Mouse (Mus musculus) kidney, adult 2 months (tissue): ENCODE results near the gene Yars2. TPM values are rescaled to one million over a fixed set of nuclear protein-coding genes. Genes with fewer than 3 reads are reported as not detected.
"Not testable (repeated sequence)": the region's sequence is repeated elsewhere in the genome, so short reads cannot be mapped to it uniquely, and the experiment has no call there.

Source experiments
- DNase-seq: peaks from one replicate; pipeline ENCODE4 v3.0.0; 2021
- H3K27ac ChIP-seq: fragments of 200-500 bp; 2 replicates; pipeline ENCODE4 v1.5.1; 2012; ENCODE audit warnings: low read depth, low read length, control low read depth, inconsistent platforms; ENCODE audit not compliant: insufficient read depth
- H3K27me3 ChIP-seq: fragments of 200-500 bp; replicated peaks from 2 replicates; pipeline ENCODE4 v1.6.1; 2012; ENCODE audit warnings: mild to moderate bottlenecking, moderate library complexity, low read length, inconsistent platforms; ENCODE audit not compliant: control insufficient read depth, insufficient read depth
- H3K36me3 ChIP-seq: fragments of 200-500 bp; 2 replicates; pipeline ENCODE4 v1.6.1; 2012; ENCODE audit warnings: mild to moderate bottlenecking, moderate library complexity, low read length, inconsistent platforms; ENCODE audit not compliant: control insufficient read depth, insufficient read depth
- H3K4me1 ChIP-seq: fragments of 200-500 bp; 2 replicates; pipeline ENCODE4 v1.6.1; 2011; ENCODE audit warnings: low read length; ENCODE audit not compliant: control insufficient read depth, insufficient read depth
- H3K4me3 ChIP-seq: fragments of 200-500 bp; 2 replicates; pipeline ENCODE4 v1.5.1; 2011; ENCODE audit warnings: mild to moderate bottlenecking, low read depth, low read length, control low read depth; ENCODE audit not compliant: insufficient read depth
- CTCF ChIP-seq: fragments of 200-500 bp; conservative IDR thresholded peaks from 2 replicates; pipeline ENCODE4 v1.5.1; 2011; ENCODE audit warnings: low read depth, mild to moderate bottlenecking, control low read depth, low read length, moderate library complexity, mixed read lengths; ENCODE audit not compliant: insufficient read depth, insufficient read length
- POLR2A ChIP-seq: fragments of 200-500 bp; IDR thresholded peaks from one replicate; pipeline ENCODE4 v1.6.1; 2011; ENCODE audit warnings: low read depth, low read length, control low read depth
- WGBS: fragments of 180-500 bp; shearing (Covaris S2); methylation state at CpG from one replicate; pipeline ENCODE4 v1.1.7; 2018; 5-methylcytosine and 5-hydroxymethylcytosine counted together
- polyA plus RNA-seq: library from polyadenylated mRNA; depleted of rRNA; stranded (reverse); fragments of >200 nt; gene quantifications from 2 replicates; pipeline ENCODE4 v1.2.3, GENCODE M21; 2012; rRNA removed

Gene Yars2
- polyA plus RNA-seq, 1 experiment, result 20.3 TPM

DNA sequence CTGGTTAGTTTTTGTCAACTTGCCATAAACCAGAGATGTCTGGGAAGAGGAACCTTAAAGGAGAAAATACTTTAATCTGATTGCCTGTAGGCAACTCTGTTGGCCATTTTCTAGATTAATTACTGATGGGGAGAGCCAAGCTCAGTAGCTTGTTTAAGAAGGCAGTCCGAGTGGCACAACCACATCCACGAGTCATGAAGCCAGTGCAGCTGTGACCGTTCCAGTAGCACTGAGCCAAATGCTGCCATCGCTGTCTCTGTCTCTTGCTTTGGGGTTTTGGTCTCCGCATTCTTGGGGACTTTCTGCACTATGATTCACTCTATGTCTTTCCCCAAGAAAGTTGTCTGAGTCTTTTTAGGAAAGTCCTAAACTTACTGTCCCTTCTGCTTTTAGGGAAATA, 43.7 kb downstream of the Yars2 start:
- Histone ChIP-seq H3K27me3 (no peaks in the 10 kb centered on the region), H3K4me1 (no peaks in the 10 kb centered on the region), H3K36me3 (no peaks in the 10 kb centered on the region; the same call in none of the 2 replicates), H3K4me3 (no peak overlapping the region), H3K27ac (no peak overlapping the region)
- WGBS, result 76% methylated on average over 5 of the region's 5 CpGs
- DNase-seq, result no peak
- no peak for TF ChIP-seq CTCF
- no peak for TF ChIP-seq POLR2A

- 8% methylated on average over 6 of the region's 6 CpGs for WGBS
- TF ChIP-seq CTCF (peak; percentile 32; the same call in 1 of the 2 replicates), POLR2A (no peak)
- Histone ChIP-seq H3K27ac (no peak overlapping the region), H3K27me3 (no peaks in the 10 kb centered on the region), H3K36me3 (no peaks in the 10 kb centered on the region), H3K4me1 (peaks cover 6% of the 10 kb centered on the region; the same call in 1 of the 2 replicates), H3K4me3 (peak overlapping the region; percentile 61)
- peak; percentile 3 for DNase-seq
These were observed 55.1 kb downstream of the Yars2 start for GRCm38 (mm10) chr16:16357908-16358307.

GRCm38 (mm10) chr16:16358481-16359100, 55.8 kb downstream of the Yars2 start, which contains the start of gene Dnm1l:
Dnm1l (minus strand) TSS chr16:16358959.
- Histone ChIP-seq H3K36me3 (no peaks in the 10 kb centered on the region), H3K4me1 (peaks cover 6% of the 10 kb centered on the region; the same call in 1 of the 2 replicates), H3K4me3 (peak within 1 kb of the TSS; percentile 75), H3K27ac (peak within 1 kb of the TSS; percentile 71), H3K27me3 (no peaks in the 10 kb centered on the region)
- TF ChIP-seq POLR2A (no peak), CTCF (peak; percentile 31; the same call in 1 of the 2 replicates)
- under 1% methylated on average over 55 of the region's 55 CpGs for WGBS
- DNase-seq, result peak; percentile 96

- not testable (repeated sequence) for H3K36me3 ChIP-seq, H3K4me3 ChIP-seq, H3K27ac ChIP-seq, H3K4me1 ChIP-seq, DNase-seq, H3K27me3 ChIP-seq
- WGBS, result 52% methylated on average over 9 of the region's 9 CpGs
These were observed 56.3 kb downstream of the Yars2 start for GRCm38 (mm10) chr16:16359101-16359482.

Other genes starting within 250 kb of the Yars2 start
- 10.9 and 15.4 TPM in 2 replicates for gene Pkp2, start 89.6 kb upstream of the Yars2 start, polyA plus RNA-seq
- gene Dnm1l, start 56.0 kb downstream of the Yars2 start, polyA plus RNA-seq, result 8.5 and 11.7 TPM in 2 replicates